In the genomic region with DNA sequence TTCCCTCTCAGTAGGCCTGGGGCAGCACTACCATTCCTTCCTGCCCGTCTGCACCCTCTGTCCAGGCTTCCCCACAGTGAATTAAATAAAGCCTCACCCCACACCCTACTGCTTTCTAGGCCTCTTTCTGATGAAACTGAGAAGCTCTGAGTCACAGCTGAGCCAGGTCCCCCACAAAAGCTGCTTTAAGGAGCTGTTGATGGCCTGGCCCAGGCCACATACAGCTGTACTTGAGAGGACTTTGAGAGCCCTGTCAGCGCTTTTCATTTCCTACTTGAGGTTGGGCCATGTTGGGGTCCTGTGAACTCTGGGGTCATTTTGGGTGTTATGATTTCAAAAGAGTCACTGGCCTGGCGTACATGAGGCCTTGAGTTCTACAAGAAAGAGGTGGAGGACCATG, we compare ENCODE assay signal across 16 mouse cellular contexts.
"Had no signal": no experiment of that assay in that cellular context is flagged by ENCODE, and none has a peak within 500 bp of the region (broad histone marks: within the 10 kb centered on the region; RNA-seq: fewer than 3 reads in every experiment).

No protein-coding gene starts in this region.

- H3K9ac ChIP-seq: liver, embryonic 15.5 days; liver, postnatal 0 days; lung, embryonic 14.5 days; neural tube, embryonic 12.5 days; stomach, embryonic 15.5 days had no signal

- ATAC-seq: liver, postnatal 0 days; midbrain, embryonic 16.5 days had no signal

- H3K9me3 ChIP-seq: liver, embryonic 13.5 days; liver, embryonic 15.5 days; megakaryocyte, embryonic 14.5 days; neural tube, embryonic 12.5 days; stomach, embryonic 15.5 days had no signal

- H3K27ac ChIP-seq: liver, embryonic 13.5 days; liver, embryonic 15.5 days; macrophage; neural tube, embryonic 12.5 days; stomach, embryonic 15.5 days; stomach, postnatal 0 days had no signal

- H3K27me3 ChIP-seq: liver, embryonic 13.5 days; liver, embryonic 15.5 days; megakaryocyte, embryonic 14.5 days; neural tube, embryonic 12.5 days; stomach, embryonic 15.5 days had no signal

- DNase-seq: liver, embryonic 13.5 days; liver, postnatal 0 days; lung, embryonic 14.5 days; midbrain, embryonic 14.5 days; right cerebral cortex, postnatal 14 days; thymus, adult 2 months; thymus, postnatal 25 days had no signal

- H3K4me3 ChIP-seq: liver, embryonic 13.5 days; liver, embryonic 15.5 days; neural tube, embryonic 12.5 days; stomach, embryonic 15.5 days had no signal

- H3K4me2 ChIP-seq: liver, embryonic 11.5 days; liver, embryonic 13.5 days; liver, embryonic 15.5 days; lung, embryonic 14.5 days; midbrain, embryonic 11.5 days; neural tube, embryonic 12.5 days; stomach, embryonic 15.5 days had no signal
